Mouse (Mus musculus): ENCODE measurements around the gene Coro1c. TPM values are rescaled to one million over a fixed set of nuclear protein-coding genes. Genes with fewer than 3 reads are reported as not detected.

Gene Coro1c
- 201 and 205 TPM in 2 replicates for polyA plus RNA-seq (2014; fragmentation: Nextera tagmentation; extraction: Ambion mirVana)

- peaks cover 28% of the 10 kb centered on the region for H3K4me1 ChIP-seq (ENCODE audit: control insufficient read depth, insufficient read depth, low read length)
Observed at GRCm38 (mm10) chr5:113908592-113909441, at the start of gene Coro1c. Coro1c (minus strand) TSS chr5:113908758.

GRCm38 (mm10) chr5:113956510-113956909 lies 48.0 kb upstream of the Coro1c start:
- Histone ChIP-seq H3K9ac (ENCODE audit: low read length) (no peak overlapping the region), H3K4me2 (no peak overlapping the region), H3K4me1 (ENCODE audit: control insufficient read depth, insufficient read depth, low read length) (no peaks in the 10 kb centered on the region), H3K27ac (ENCODE audit: low read depth, low read length) (no peak overlapping the region), H3K36me3 (ENCODE audit: control insufficient read depth, insufficient read depth, low read length) (0 out of 2 replicates have a peak, but pooled peaks cover 2% of the 10 kb centered on the region), H3K9me3 (ENCODE audit: control insufficient read depth, low read length) (no peaks in the 10 kb centered on the region), H3K27me3 (ENCODE audit: control insufficient read depth, insufficient read depth, low read length) (no peaks in the 10 kb centered on the region), H3K4me3 (ENCODE audit: low read depth, low read length) (no peak overlapping the region)
- 0 out of 2 replicates have a peak, but pooled peaks have one; percentile 42 for ATAC-seq (ENCODE audit: low FRiP score)
- peak; percentile 100 for DNase-seq (ENCODE audit: low spot score, missing footprints)
- WGBS: 7% methylated on average over 4 of the region's 4 CpGs

More at GRCm38 (mm10) chr5:113908592-113909441, at the start of gene Coro1c:
- ATAC-seq (ENCODE audit: low FRiP score) (peak; percentile 92), DNase-seq (ENCODE audit: low spot score, missing footprints) (peak; percentile 100)
- Histone ChIP-seq H3K27ac (ENCODE audit: low read depth, low read length) (peak within 1 kb of the TSS; percentile 96), H3K9ac (ENCODE audit: low read length) (peak within 1 kb of the TSS; percentile 90), H3K36me3 (ENCODE audit: control insufficient read depth, insufficient read depth, low read length) (no peaks in the 10 kb centered on the region), H3K4me3 (ENCODE audit: low read depth, low read length) (peak within 1 kb of the TSS; percentile 96), H3K9me3 (ENCODE audit: control insufficient read depth, low read length) (no peaks in the 10 kb centered on the region), H3K27me3 (ENCODE audit: control insufficient read depth, insufficient read depth, low read length) (no peaks in the 10 kb centered on the region), H3K4me2 (peak within 1 kb of the TSS; percentile 62)
- under 1% methylated on average over 50 of the region's 68 CpGs for WGBS

GRCm38 (mm10) chr5:113955691-113956090 lies 47.1 kb upstream of the Coro1c start:
- H3K27ac ChIP-seq (ENCODE audit: low read depth, low read length): no peak overlapping the region
- no peak overlapping the region for H3K4me2 ChIP-seq
- no peaks in the 10 kb centered on the region for H3K4me1 ChIP-seq (ENCODE audit: control insufficient read depth, insufficient read depth, low read length)
- 0 out of 2 replicates have a peak, but pooled peaks cover 2% of the 10 kb centered on the region for H3K36me3 ChIP-seq (ENCODE audit: control insufficient read depth, insufficient read depth, low read length)
- ATAC-seq (ENCODE audit: low FRiP score) (no peak), DNase-seq (ENCODE audit: low spot score, missing footprints) (no peak)
- WGBS: 88% methylated on average over 8 of the region's 8 CpGs
- no peaks in the 10 kb centered on the region for H3K9me3 ChIP-seq (ENCODE audit: control insufficient read depth, low read length)
- no peak overlapping the region for H3K4me3 ChIP-seq (ENCODE audit: low read depth, low read length)
- no peak overlapping the region for H3K9ac ChIP-seq (ENCODE audit: low read length)
- no peaks in the 10 kb centered on the region for H3K27me3 ChIP-seq (ENCODE audit: control insufficient read depth, insufficient read depth, low read length)

- WGBS: 90% methylated on average over 5 of the region's 5 CpGs
- peaks cover 6% of the 10 kb centered on the region; the same call in 1 of the 2 replicates for H3K36me3 ChIP-seq (ENCODE audit: control insufficient read depth, insufficient read depth, low read length)
Observed at GRCm38 (mm10) chr5:113955281-113955680, 46.7 kb upstream of the Coro1c start.

GRCm38 (mm10) chr5:113954421-113954820 lies 45.9 kb upstream of the Coro1c start:
- WGBS: 12% methylated on average over 7 of the region's 7 CpGs
- ATAC-seq (ENCODE audit: low FRiP score) (peak; percentile 33; the same call in 1 of the 2 replicates), DNase-seq (ENCODE audit: low spot score, missing footprints) (peak; percentile 98)
- H3K4me2 ChIP-seq: no peak overlapping the region
- no peaks in the 10 kb centered on the region for H3K27me3 ChIP-seq (ENCODE audit: control insufficient read depth, insufficient read depth, low read length)
- H3K4me1 ChIP-seq (ENCODE audit: control insufficient read depth, insufficient read depth, low read length): no peaks in the 10 kb centered on the region
- peaks cover 9% of the 10 kb centered on the region; the same call in 1 of the 2 replicates for H3K36me3 ChIP-seq (ENCODE audit: control insufficient read depth, insufficient read depth, low read length)
- no peak overlapping the region for H3K27ac ChIP-seq (ENCODE audit: low read depth, low read length)
- no peak overlapping the region for H3K4me3 ChIP-seq (ENCODE audit: low read depth, low read length)
- H3K9me3 ChIP-seq (ENCODE audit: control insufficient read depth, low read length): no peaks in the 10 kb centered on the region
- H3K9ac ChIP-seq (ENCODE audit: low read length): no peak overlapping the region

More at GRCm38 (mm10) chr5:113955281-113955680, 46.7 kb upstream of the Coro1c start:
- no peak overlapping the region for H3K27ac ChIP-seq (ENCODE audit: low read depth, low read length)
- H3K9me3 ChIP-seq (ENCODE audit: control insufficient read depth, low read length): no peaks in the 10 kb centered on the region
- no peak overlapping the region for H3K4me2 ChIP-seq
- H3K9ac ChIP-seq (ENCODE audit: low read length): no peak overlapping the region
- no peaks in the 10 kb centered on the region for H3K27me3 ChIP-seq (ENCODE audit: control insufficient read depth, insufficient read depth, low read length)
- ATAC-seq (ENCODE audit: low FRiP score) (no peak), DNase-seq (ENCODE audit: low spot score, missing footprints) (no peak)
- H3K4me3 ChIP-seq (ENCODE audit: low read depth, low read length): no peak overlapping the region
- H3K4me1 ChIP-seq (ENCODE audit: control insufficient read depth, insufficient read depth, low read length): no peaks in the 10 kb centered on the region

GRCm38 (mm10) chr5:113952519-113952918 lies 44.0 kb upstream of the Coro1c start:
- 88% methylated on average over 10 of the region's 10 CpGs for WGBS
- no peaks in the 10 kb centered on the region for H3K27me3 ChIP-seq (ENCODE audit: control insufficient read depth, insufficient read depth, low read length)
- no peak overlapping the region for H3K4me3 ChIP-seq (ENCODE audit: low read depth, low read length)
- DNase-seq (ENCODE audit: low spot score, missing footprints) (no peak), ATAC-seq (ENCODE audit: low FRiP score) (no peak)
- no peak overlapping the region for H3K9ac ChIP-seq (ENCODE audit: low read length)
- H3K4me2 ChIP-seq: no peak overlapping the region
- no peak overlapping the region for H3K27ac ChIP-seq (ENCODE audit: low read depth, low read length)
- H3K36me3 ChIP-seq (ENCODE audit: control insufficient read depth, insufficient read depth, low read length): peaks cover 9% of the 10 kb centered on the region; the same call in 1 of the 2 replicates
- no peaks in the 10 kb centered on the region for H3K4me1 ChIP-seq (ENCODE audit: control insufficient read depth, insufficient read depth, low read length)
- H3K9me3 ChIP-seq (ENCODE audit: control insufficient read depth, low read length): no peaks in the 10 kb centered on the region

GRCm38 (mm10) chr5:113951693-113952071 lies 43.1 kb upstream of the Coro1c start:
- Histone ChIP-seq H3K4me2 (no peak overlapping the region), H3K4me3 (ENCODE audit: low read depth, low read length) (no peak overlapping the region), H3K4me1 (ENCODE audit: control insufficient read depth, insufficient read depth, low read length) (no peaks in the 10 kb centered on the region), H3K27ac (ENCODE audit: low read depth, low read length) (no peak overlapping the region), H3K27me3 (ENCODE audit: control insufficient read depth, insufficient read depth, low read length) (no peaks in the 10 kb centered on the region), H3K36me3 (ENCODE audit: control insufficient read depth, insufficient read depth, low read length) (peaks cover 9% of the 10 kb centered on the region; the same call in 1 of the 2 replicates), H3K9me3 (ENCODE audit: control insufficient read depth, low read length) (no peaks in the 10 kb centered on the region), H3K9ac (ENCODE audit: low read length) (no peak overlapping the region)
- ATAC-seq (ENCODE audit: low FRiP score) (no peak), DNase-seq (ENCODE audit: low spot score, missing footprints) (no peak)
- 91% methylated on average over 11 of the region's 11 CpGs for WGBS

GRCm38 (mm10) chr5:113950786-113951692 lies 42.5 kb upstream of the Coro1c start:
- Histone ChIP-seq H3K9me3 (ENCODE audit: control insufficient read depth, low read length) (no peaks in the 10 kb centered on the region), H3K27ac (ENCODE audit: low read depth, low read length) (no peak overlapping the region), H3K27me3 (ENCODE audit: control insufficient read depth, insufficient read depth, low read length) (no peaks in the 10 kb centered on the region), H3K4me3 (ENCODE audit: low read depth, low read length) (no peak overlapping the region), H3K4me2 (no peak overlapping the region), H3K4me1 (ENCODE audit: control insufficient read depth, insufficient read depth, low read length) (no peaks in the 10 kb centered on the region), H3K36me3 (ENCODE audit: control insufficient read depth, insufficient read depth, low read length) (peaks cover 12% of the 10 kb centered on the region), H3K9ac (ENCODE audit: low read length) (no peak overlapping the region)
- WGBS: 86% methylated on average over 19 of the region's 19 CpGs
- DNase-seq (ENCODE audit: low spot score, missing footprints): no peak
- ATAC-seq (ENCODE audit: low FRiP score): no peak
